Mouse (Mus musculus) liver, embryonic 15.5 days (tissue): ENCODE data around the gene Wrap73. TPM values are rescaled to one million over a fixed set of nuclear protein-coding genes. Genes with fewer than 3 reads are reported as not detected.

Experiments
- ATAC-seq: fragments of 200-750 bp; cut with Nextera tagmentation; 2 replicates; pipeline ENCODE4 v1.8.0; 2017; ENCODE audit warnings: moderate number of reproducible peaks, mild to moderate bottlenecking, moderate library complexity; ENCODE audit not compliant: insufficient read depth
- H3K27ac ChIP-seq: fragments of 300-500 bp; sonication (generic); replicated peaks from 2 replicates; pipeline ENCODE4 v1.5.1; 2015; ENCODE audit warnings: mild to moderate bottlenecking, inconsistent platforms
- H3K27me3 ChIP-seq: fragments of 300-500 bp; sonication (generic); 2 replicates; pipeline ENCODE4 v1.6.1; 2015; ENCODE audit warnings: mild to moderate bottlenecking, inconsistent platforms
- H3K36me3 ChIP-seq: fragments of 300-500 bp; sonication (generic); replicated peaks from 2 replicates; pipeline ENCODE4 v1.6.1; 2015; ENCODE audit warnings: moderate library complexity, mild to moderate bottlenecking, inconsistent platforms
- H3K4me1 ChIP-seq: fragments of 300-500 bp; sonication (generic); replicated peaks from 2 replicates; pipeline ENCODE4 v1.6.1; 2015; ENCODE audit warnings: inconsistent platforms
- H3K4me2 ChIP-seq: fragments of 300-500 bp; sonication (generic); 2 replicates; pipeline ENCODE4 v1.6.1; 2015; ENCODE audit warnings: moderate library complexity, mild to moderate bottlenecking, inconsistent platforms
- H3K4me3 ChIP-seq: fragments of 300-500 bp; sonication (generic); replicated peaks from 2 replicates; pipeline ENCODE4 v1.5.1; 2015; ENCODE audit warnings: mild to moderate bottlenecking, inconsistent platforms
- H3K9ac ChIP-seq: fragments of 300-500 bp; sonication (generic); 2 replicates; pipeline ENCODE4 v1.6.1; 2015; ENCODE audit warnings: moderate library complexity, mild to moderate bottlenecking, inconsistent platforms
- H3K9me3 ChIP-seq: fragments of 300-500 bp; sonication (generic); replicated peaks from 2 replicates; pipeline ENCODE4 v1.6.1; 2016; ENCODE audit warnings: inconsistent platforms
- WGBS: fragments of 180-500 bp; shearing (Covaris S2); methylation state at CpG from one replicate; pipeline ENCODE4 v1.1.7; 2015; ENCODE audit warnings: mixed read lengths; ENCODE audit not compliant: insufficient replicate concordance; 5-methylcytosine and 5-hydroxymethylcytosine counted together
- polyA plus RNA-seq: library from polyadenylated mRNA; unstranded; fragments of >200 nt; fragmentation: Nextera tagmentation; extraction: Ambion mirVana; gene quantifications from 2 replicates; pipeline ENCODE4 v1.2.1, GENCODE M21; 2015

Gene Wrap73
- polyA plus RNA-seq, 1 experiment from 2014 or later, result 26.8 TPM

- H3K27me3 ChIP-seq, result peaks cover 72% of the 10 kb centered on the region
- peak within 1 kb of the TSS; percentile 86 for H3K4me3 ChIP-seq
- H3K4me2 ChIP-seq, result peak within 1 kb of the TSS; percentile 92
- no peak within 1 kb of the TSS for H3K9ac ChIP-seq
- no peak within 1 kb of the TSS for H3K27ac ChIP-seq
- no peak for ATAC-seq
- H3K36me3 ChIP-seq, result no peaks in the 10 kb centered on the region
- no peaks in the 10 kb centered on the region for H3K9me3 ChIP-seq
- 0% methylated on average over 4 of the region's 4 CpGs for WGBS
- peaks cover 46% of the 10 kb centered on the region for H3K4me1 ChIP-seq
Measured at GRCm38 (mm10) chr4:154140182-154140212, 2.2 kb upstream of the Wrap73 start, which contains the start of gene Trp73. Trp73 (minus strand) TSS chr4:154140208.

- no peak overlapping the region for H3K27ac ChIP-seq
Measured at GRCm38 (mm10) chr4:154140213-154141008, 1.8 kb upstream of the Wrap73 start.

GRCm38 (mm10) chr4:154141009-154141867 lies 934 bp upstream of the Wrap73 start:
- peaks cover 59% of the 10 kb centered on the region for H3K27me3 ChIP-seq
- H3K36me3 ChIP-seq, result peaks cover 9% of the 10 kb centered on the region

More at GRCm38 (mm10) chr4:154140213-154141008, 1.8 kb upstream of the Wrap73 start:
- no peak overlapping the region for H3K9ac ChIP-seq
- H3K4me1 ChIP-seq, result peaks cover 46% of the 10 kb centered on the region
- H3K27me3 ChIP-seq, result peaks cover 67% of the 10 kb centered on the region
- no peaks in the 10 kb centered on the region for H3K9me3 ChIP-seq
- ATAC-seq, result no peak
- WGBS, result 3% methylated on average over 46 of the region's 46 CpGs
- peak overlapping the region; percentile 41 for H3K4me3 ChIP-seq
- peak overlapping the region; percentile 92 for H3K4me2 ChIP-seq
- H3K36me3 ChIP-seq, result peaks cover 4% of the 10 kb centered on the region

GRCm38 (mm10) chr4:154144712-154145111 lies 2.5 kb downstream of the Wrap73 start:
- Histone ChIP-seq H3K27ac (no peak overlapping the region), H3K9ac (no peak overlapping the region), H3K27me3 (peaks cover 24% of the 10 kb centered on the region), H3K4me3 (no peak overlapping the region), H3K36me3 (peaks cover 38% of the 10 kb centered on the region), H3K4me2 (no peak overlapping the region), H3K9me3 (no peaks in the 10 kb centered on the region), H3K4me1 (peaks cover 42% of the 10 kb centered on the region)
- ATAC-seq, result no peak
- 83% methylated on average over 3 of the region's 3 CpGs for WGBS

More at GRCm38 (mm10) chr4:154141009-154141867, 934 bp upstream of the Wrap73 start:
- ATAC-seq, result no peak
- Histone ChIP-seq H3K4me2 (peak overlapping the region; percentile 92), H3K4me3 (peak overlapping the region; percentile 86), H3K9ac (no peak overlapping the region), H3K27ac (no peak overlapping the region), H3K4me1 (peaks cover 46% of the 10 kb centered on the region), H3K9me3 (no peaks in the 10 kb centered on the region)
- 3% methylated on average over 42 of the region's 42 CpGs for WGBS

GRCm38 (mm10) chr4:154146342-154146741 lies 4.2 kb downstream of the Wrap73 start:
- H3K9ac ChIP-seq, result no peak overlapping the region
- no peak overlapping the region for H3K4me2 ChIP-seq
- H3K36me3 ChIP-seq, result peaks cover 54% of the 10 kb centered on the region
- H3K4me1 ChIP-seq, result peaks cover 26% of the 10 kb centered on the region
- H3K9me3 ChIP-seq, result no peaks in the 10 kb centered on the region
- WGBS, result 74% methylated on average over 10 of the region's 10 CpGs
- no peak for ATAC-seq
- H3K4me3 ChIP-seq, result no peak overlapping the region
- no peak overlapping the region for H3K27ac ChIP-seq
- H3K27me3 ChIP-seq, result peaks cover 8% of the 10 kb centered on the region

- H3K36me3 ChIP-seq, result peaks cover 94% of the 10 kb centered on the region
- no peak for ATAC-seq
Measured at GRCm38 (mm10) chr4:154154104-154154503, 11.9 kb downstream of the Wrap73 start.

GRCm38 (mm10) chr4:154156050-154156449 lies 13.9 kb downstream of the Wrap73 start:
- Histone ChIP-seq H3K27ac (no peak overlapping the region), H3K4me2 (no peak overlapping the region), H3K4me3 (no peak overlapping the region), H3K4me1 (peaks cover 29% of the 10 kb centered on the region), H3K36me3 (peaks cover 76% of the 10 kb centered on the region), H3K9ac (no peak overlapping the region), H3K9me3 (no peaks in the 10 kb centered on the region), H3K27me3 (no peaks in the 10 kb centered on the region)
- ATAC-seq, result no peak
- 78% methylated on average over 7 of the region's 7 CpGs for WGBS

More at GRCm38 (mm10) chr4:154154104-154154503, 11.9 kb downstream of the Wrap73 start:
- Histone ChIP-seq H3K9ac (no peak overlapping the region), H3K4me2 (no peak overlapping the region), H3K9me3 (no peaks in the 10 kb centered on the region), H3K27me3 (no peaks in the 10 kb centered on the region), H3K27ac (no peak overlapping the region), H3K4me3 (no peak overlapping the region), H3K4me1 (peaks cover 19% of the 10 kb centered on the region)
- WGBS, result 75% methylated on average over 11 of the region's 11 CpGs

- H3K4me1 ChIP-seq, result peaks cover 47% of the 10 kb centered on the region
- no peak overlapping the region for H3K4me3 ChIP-seq
- no peaks in the 10 kb centered on the region for H3K9me3 ChIP-seq
- H3K27me3 ChIP-seq, result no peaks in the 10 kb centered on the region
- H3K27ac ChIP-seq, result no peak overlapping the region
- 0 out of 2 replicates have a peak overlapping the region, but pooled peaks have one; percentile 75 for H3K4me2 ChIP-seq
- H3K9ac ChIP-seq, result no peak overlapping the region
- no peak for ATAC-seq
- 88% methylated on average over 14 of the region's 14 CpGs for WGBS
- peaks cover 55% of the 10 kb centered on the region for H3K36me3 ChIP-seq
Measured at GRCm38 (mm10) chr4:154157970-154158662, 15.9 kb downstream of the Wrap73 start.

- no peak for ATAC-seq
- Histone ChIP-seq H3K4me2 (peak overlapping the region; percentile 75), H3K9ac (peak overlapping the region; percentile 86), H3K27ac (peak overlapping the region; percentile 100), H3K9me3 (no peaks in the 10 kb centered on the region), H3K27me3 (no peaks in the 10 kb centered on the region), H3K4me1 (peaks cover 56% of the 10 kb centered on the region), H3K36me3 (peaks cover 50% of the 10 kb centered on the region), H3K4me3 (peak overlapping the region; percentile 87)
- WGBS, result 12% methylated on average over 6 of the region's 6 CpGs
Measured at GRCm38 (mm10) chr4:154159002-154159401, 16.8 kb downstream of the Wrap73 start.

GRCm38 (mm10) chr4:154159961-154160537 lies 17.9 kb downstream of the Wrap73 start:
- Histone ChIP-seq H3K9ac (peak overlapping the region; percentile 86), H3K4me3 (peak overlapping the region; percentile 87), H3K36me3 (peaks cover 40% of the 10 kb centered on the region), H3K27me3 (no peaks in the 10 kb centered on the region), H3K27ac (peak overlapping the region; percentile 100), H3K9me3 (no peaks in the 10 kb centered on the region), H3K4me2 (peak overlapping the region; percentile 75), H3K4me1 (peaks cover 55% of the 10 kb centered on the region)
- 2% methylated on average over 46 of the region's 47 CpGs for WGBS
- ATAC-seq, result peak; percentile 40
